Mouse (Mus musculus) right cerebral cortex, postnatal 10 days (tissue): ENCODE measurements around the gene Cdkl5.
"Not testable (repeated sequence)": the region's sequence is repeated elsewhere in the genome, so short reads cannot be mapped to it uniquely, and the experiment has no call there.

Source experiments
- DNase-seq, 2 experiments: peaks; one replicate each; pipeline ENCODE4 v3.0.0; 2021; ENCODE audit warnings: low spot score in 2 of 2

The Cdkl5 gene

DNA sequence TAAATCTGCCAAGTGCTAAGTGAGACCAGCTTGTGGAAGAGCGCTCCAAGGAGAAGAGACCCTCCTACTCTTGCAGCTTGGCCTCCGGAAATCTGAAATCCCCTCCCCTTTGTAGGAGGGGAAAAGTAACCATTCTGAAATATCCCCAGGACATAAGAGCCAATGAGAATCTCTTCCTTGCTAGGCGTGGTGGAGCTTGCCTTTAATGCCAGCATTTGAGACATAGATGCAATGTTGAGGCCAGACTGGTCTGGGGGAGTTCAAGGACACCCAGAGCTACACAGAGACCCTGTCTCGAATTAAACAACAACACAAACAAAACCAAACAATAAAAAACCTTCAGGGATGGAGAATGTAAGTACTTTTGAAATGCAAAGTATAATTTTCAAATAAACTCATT is 87.6 kb downstream of the Cdkl5 start, which contains the start of gene Gja6:
TSS of gene Gja6 (minus strand) at position 101 of the 400 bp plus-strand sequence.
- DNase-seq, result no peak

DNA sequence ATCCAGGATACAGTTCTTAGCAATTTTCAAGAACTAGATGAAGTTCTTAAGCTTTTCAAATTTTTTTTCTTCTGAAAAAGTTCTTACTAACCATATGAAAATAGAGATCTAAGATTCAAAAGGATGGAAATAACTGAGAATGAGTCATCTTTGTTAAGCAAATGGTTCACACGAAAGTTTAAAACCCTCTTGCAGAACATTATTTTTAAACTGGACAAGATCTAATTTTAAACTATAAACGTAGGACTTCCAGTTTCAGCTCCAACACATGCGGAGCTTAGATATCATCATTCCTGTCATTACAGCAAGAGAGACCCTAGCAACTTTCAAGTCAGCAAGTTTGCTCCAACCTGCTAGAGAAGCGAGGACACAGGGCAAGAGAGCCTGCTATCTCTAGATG is 88.0 kb downstream of the Cdkl5 start:
- DNase-seq, result no peak

DNA sequence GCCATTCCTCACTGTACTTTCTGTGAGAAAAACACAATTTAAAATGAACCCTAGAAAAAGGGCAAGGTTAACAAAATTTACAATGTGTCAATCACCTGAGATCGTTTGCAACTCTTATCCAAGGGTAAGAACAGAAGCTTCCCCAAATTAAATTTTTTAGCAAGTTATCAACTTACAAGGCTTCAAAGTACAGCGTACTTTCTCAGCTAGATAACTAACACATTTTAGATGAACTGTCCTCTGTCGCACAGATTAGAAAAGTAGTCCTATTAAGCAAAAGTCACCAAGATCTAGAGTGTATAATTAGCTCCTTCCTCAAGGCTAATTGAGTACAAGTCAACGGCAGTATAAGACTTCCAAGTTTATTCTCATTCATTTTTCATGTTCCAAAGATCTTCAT is 88.6 kb downstream of the Cdkl5 start:
- DNase-seq, result no peak

GRCm38 (mm10) chrX:160905041-160905678 is 89.3 kb downstream of the Cdkl5 start:
- no peak for DNase-seq

- no peak for DNase-seq
These were observed 93.4 kb downstream of the Cdkl5 start for GRCm38 (mm10) chrX:160901118-160901517.

DNA sequence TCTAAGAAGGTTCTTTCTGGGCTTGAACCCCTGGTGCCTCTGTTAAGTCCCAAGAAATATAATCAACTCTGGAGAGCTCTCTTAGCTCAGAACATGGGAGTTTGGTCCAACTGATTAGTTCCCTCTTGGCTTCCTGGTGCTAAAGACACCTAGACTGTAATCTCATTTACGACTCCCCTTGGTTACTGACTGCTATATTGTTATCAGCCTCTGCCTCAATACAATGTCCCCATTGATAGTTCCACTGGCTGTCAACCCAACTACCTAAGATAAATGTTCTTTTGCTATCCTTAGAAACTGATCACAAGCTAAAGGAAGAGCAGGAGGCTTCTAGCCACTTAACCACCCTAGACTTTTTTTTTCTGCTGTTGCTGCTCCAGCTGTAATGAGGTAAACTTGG is 102.4 kb downstream of the Cdkl5 start:
- DNase-seq, result no peak

DNA sequence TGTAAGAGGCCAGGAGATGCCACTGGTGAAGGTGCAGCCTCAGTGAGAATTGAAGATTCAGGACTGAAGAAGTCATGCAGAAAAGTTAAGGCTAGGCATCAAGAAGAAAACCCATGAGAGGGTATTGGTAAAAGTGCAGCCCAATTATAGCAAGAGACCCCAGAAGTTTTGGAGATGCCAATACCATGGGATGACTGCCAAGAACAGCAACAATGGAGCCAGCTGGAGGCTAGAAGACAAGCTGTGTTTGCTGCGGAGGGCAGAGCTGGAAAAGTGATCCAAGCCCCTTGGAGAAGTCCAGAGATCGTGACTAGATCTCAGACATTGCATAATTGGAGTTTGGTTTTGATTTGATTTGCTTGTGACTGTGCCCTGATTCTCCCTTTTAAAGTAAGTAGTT is 108.2 kb downstream of the Cdkl5 start:
- no peak for DNase-seq

GRCm38 (mm10) chrX:160866576-160866975 is 127.9 kb downstream of the Cdkl5 start:
- no peak for DNase-seq

DNA sequence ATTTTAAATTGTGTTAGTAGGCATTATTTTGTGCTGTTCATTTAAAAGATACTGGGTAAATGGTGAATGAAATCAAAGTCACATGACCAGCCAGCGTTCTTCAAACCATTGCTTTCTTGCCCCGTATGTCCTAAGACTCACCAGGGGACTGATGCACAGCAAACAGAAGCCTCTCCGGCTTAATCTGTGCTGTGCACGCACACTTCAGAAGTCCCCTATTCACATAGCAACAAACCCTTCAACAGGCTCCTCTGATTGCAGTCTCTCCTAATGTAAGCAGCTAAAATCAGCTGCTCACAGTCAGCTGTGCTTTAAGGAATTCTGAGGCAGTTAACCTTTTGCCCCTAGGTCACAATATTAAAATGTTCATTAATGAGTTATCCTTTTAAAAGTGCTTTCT is 129.5 kb downstream of the Cdkl5 start:
- DNase-seq, result no peak

DNA sequence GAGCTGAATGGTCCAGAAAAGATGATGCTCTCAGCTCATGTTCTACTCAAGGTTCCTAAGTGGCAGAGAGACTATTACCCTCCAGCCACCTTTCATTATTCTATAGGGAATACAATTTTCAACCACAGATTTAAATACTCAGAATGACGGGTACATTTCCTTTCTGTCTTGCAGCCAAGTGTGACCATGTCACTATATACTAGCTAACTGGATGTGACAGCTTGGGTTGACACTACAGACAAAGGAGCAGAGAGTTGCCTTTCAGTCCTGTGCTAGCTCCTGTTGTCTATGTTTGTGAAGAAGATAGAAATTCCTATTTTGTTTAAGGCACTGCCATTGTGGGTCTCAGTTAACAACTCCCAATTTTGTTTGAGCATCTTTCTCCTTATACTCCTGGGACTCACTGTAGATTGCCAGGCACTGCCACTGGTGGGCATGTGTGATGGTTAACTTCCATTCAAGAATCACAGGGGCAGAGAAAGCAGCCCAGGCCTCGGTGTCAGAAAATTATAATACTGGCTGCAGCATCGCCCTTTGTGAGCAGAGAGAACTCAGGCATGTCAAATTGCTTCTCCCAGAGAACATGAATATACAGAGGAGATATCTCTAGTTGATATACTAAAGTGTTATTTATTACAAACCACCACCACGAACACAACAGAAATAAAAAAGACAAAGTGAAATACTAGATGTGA is 130.7 kb downstream of the Cdkl5 start:
- DNase-seq, result no peak

- DNase-seq, result no peak
These were observed 186.3 kb downstream of the Cdkl5 start for GRCm38 (mm10) chrX:160808226-160808625.

DNA sequence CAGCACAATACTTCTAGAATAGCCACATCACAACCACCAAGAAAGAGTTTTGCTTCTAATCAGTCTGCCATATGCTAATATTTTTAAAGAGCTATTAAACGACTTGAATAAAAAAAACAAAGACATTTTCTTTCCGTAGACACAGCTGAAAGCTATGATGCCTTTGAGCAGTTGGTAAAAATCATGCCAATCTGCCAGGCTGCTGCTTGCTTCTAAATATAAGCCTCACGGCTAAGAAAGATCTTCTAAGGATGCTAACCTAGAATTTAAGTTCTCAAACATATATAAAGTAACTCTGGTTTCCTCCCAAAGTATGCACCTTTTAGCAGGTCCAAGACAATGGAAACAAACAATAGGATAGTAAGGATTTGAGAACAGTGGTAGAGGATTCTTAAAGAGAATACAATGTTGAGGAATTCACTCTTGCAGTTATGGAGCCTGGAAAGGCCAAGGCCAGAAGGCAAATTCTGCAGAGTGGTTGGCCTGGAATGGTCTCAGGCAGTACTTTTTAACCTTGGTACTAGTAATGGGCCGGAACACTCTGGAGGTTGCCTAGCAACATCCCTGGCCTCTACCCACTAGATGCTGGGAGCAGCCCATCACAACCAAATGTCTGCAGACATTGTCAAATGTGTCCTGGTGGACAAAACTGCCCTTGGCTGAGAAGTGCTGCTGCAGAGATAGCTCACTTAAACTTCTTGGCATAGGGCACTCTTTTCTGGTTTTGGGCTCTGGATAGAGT is 189.9 kb downstream of the Cdkl5 start:
- peak in 1 of 2 experiments; percentile 30 for DNase-seq

- DNase-seq, result peak in 1 of 2 experiments; percentile 27
These were observed 199.6 kb downstream of the Cdkl5 start for GRCm38 (mm10) chrX:160794920-160795319.

GRCm38 (mm10) chrX:160782276-160782675 is 212.2 kb downstream of the Cdkl5 start:
- DNase-seq, result no peak

- peak; percentile 34 to 48 for DNase-seq
These were observed 221.5 kb downstream of the Cdkl5 start for GRCm38 (mm10) chrX:160773033-160773432.

DNA sequence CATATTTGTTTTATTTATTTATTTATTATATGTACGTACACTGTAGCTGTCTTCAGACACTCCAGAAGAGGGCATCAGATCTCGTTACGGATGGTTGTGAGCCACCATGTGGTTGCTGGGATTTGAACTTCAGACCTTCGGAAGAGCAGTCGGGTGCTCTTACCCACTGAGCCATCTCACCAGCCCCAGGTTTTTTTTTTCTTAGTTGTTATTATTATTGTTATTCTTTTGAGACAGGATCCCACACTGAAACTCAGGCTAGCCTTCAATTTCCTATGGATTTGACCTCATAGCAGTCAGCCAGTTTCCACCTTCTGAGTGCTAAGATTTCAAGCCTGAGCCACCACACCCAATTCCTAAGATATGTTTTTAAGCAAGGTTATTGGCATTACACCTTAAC is 224.9 kb downstream of the Cdkl5 start:
- DNase-seq, result not testable (repeated sequence)

GRCm38 (mm10) chrX:160767713-160768112 is 226.8 kb downstream of the Cdkl5 start, which contains the start of gene Rs1:
Rs1 (plus strand) TSS chrX:160768013.
- no peak for DNase-seq

DNA sequence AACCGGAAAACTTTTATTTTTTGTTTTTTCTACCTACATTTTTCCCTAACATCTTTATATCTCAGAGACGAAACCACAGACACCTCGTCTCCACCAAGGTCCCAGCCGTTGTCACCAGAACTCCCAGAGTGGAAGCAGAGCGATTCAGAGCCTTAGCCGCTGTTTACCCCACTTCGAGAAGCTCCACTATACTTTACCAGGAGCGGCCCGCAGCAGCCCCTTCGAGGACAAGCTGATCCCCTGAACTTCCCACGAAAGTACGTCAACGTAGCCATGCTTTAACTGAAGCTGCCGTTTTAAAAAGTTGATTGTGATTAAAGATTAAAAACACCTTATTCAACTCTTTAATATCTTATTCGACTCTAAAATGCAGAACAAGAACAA is 228.3 kb downstream of the Cdkl5 start:
- DNase-seq, result no peak

DNA sequence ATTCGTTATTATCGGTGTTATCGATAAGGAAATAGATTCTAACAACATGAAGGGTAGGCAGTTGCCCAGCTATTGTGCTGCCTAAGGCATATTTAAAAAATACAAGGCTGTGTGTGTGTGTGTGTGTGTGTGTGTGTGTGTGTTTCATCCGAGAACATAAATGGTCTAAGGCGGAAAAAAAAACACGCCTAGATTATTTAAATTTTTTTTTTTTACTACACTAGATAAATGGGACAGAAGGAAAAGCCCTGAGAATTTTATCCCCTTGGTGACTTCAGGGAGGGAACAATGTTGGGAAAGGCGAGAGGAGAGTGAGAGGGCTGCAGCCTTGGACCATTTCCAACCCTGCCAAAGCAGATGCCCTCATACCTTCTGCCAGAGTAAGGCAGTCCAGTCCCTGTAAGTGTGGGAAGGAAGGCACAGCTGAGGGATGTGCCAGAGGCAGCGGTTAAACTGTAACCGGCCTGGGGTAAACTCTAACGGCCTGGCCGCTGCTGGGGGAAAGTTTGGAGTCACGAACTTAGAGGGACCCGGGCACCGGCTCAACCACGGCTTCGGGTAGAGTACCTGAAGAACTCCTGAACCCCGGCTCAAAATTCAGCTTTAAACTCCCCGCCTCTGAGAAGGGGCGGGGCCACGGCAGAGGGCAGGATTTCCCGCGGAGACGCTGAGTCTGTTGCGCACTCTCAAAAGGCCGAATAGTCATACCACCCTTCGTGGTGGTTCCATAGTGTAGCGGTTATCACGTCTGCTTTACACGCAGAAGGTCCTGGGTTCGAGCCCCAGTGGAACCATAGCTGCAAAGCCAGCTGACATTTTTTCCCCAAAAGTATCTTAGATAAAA is 228.9 kb downstream of the Cdkl5 start:
- peak; percentile 84 to 91 for DNase-seq

GRCm38 (mm10) chrX:160750808-160751207 is 243.7 kb downstream of the Cdkl5 start:
- DNase-seq, result no peak

- DNase-seq, result peak in 1 of 2 experiments; percentile 33
These were observed 245.9 kb downstream of the Cdkl5 start for GRCm38 (mm10) chrX:160748653-160749052.

DNA sequence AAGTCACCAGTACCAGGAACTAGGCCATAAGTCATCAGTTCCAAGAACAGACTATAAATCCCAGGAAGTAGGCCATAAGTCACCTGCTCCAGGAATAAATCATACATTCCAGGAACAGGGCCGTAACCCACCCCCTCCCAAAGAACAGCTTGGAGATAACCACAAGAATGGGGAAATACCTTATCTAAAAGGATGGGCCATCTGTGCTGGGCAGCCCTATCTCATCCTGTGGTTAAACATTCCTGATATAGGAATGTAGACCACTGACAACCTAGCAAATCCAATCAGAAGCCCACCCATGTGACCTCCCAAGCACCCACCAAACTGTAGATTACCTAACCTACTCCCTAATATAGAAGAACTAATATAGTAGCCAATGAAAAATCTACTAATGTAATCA is 249.1 kb downstream of the Cdkl5 start:
- DNase-seq, result no peak
